10 mouse cellular contexts compared by ENCODE assay signal in genomic region chr2:65471311-65471882, GRCm38 (mm10).
DNase-seq lines count a peak whose midpoint lies in the region; ATAC-seq and TF ChIP-seq lines count a peak whose summit lies in the region.
"Had no signal": no experiment of that assay in that cellular context is flagged by ENCODE, and none has a peak within 500 bp of the region (broad histone marks: within the 10 kb centered on the region; RNA-seq: fewer than 3 reads in every experiment).

No protein-coding gene starts in this region.

- no peak overlapping the region for H3K4me3 ChIP-seq in hindbrain, embryonic 13.5 days
- H3K4me3 ChIP-seq in hindbrain, embryonic 12.5 days: no peak overlapping the region
- H3K4me3 ChIP-seq in embryonic facial prominence, embryonic 14.5 days (ENCODE audit: low read depth, low read length): peak overlapping the region; percentile 14
- H3K4me3 ChIP-seq in midbrain, embryonic 15.5 days: no peak overlapping the region
- H3K4me3 ChIP-seq in liver, postnatal 0 days (ENCODE audit: low read depth, low read length): no peak overlapping the region
- H3K4me3 ChIP-seq: liver, embryonic 15.5 days had no signal

- no peaks in the 10 kb centered on the region for H3K27me3 ChIP-seq in hindbrain, embryonic 13.5 days
- no peaks in the 10 kb centered on the region for H3K27me3 ChIP-seq in hindbrain, embryonic 12.5 days
- H3K27me3 ChIP-seq in embryonic facial prominence, embryonic 14.5 days (replicated peaks; ENCODE audit: control insufficient read depth, insufficient read depth, low read length): no peaks in the 10 kb centered on the region
- H3K27me3 ChIP-seq in midbrain, embryonic 15.5 days (replicated peaks): no peaks in the 10 kb centered on the region
- no peaks in the 10 kb centered on the region for H3K27me3 ChIP-seq in liver, postnatal 0 days (ENCODE audit: insufficient read depth, low read length)
- H3K27me3 ChIP-seq: liver, embryonic 15.5 days had no signal

- H3K9ac ChIP-seq in hindbrain, embryonic 13.5 days: no peak overlapping the region
- no peak overlapping the region for H3K9ac ChIP-seq in hindbrain, embryonic 12.5 days
- H3K9ac ChIP-seq in embryonic facial prominence, embryonic 14.5 days (ENCODE audit: low read depth, low read length): no peak overlapping the region
- no peak overlapping the region for H3K9ac ChIP-seq in midbrain, embryonic 15.5 days
- H3K9ac ChIP-seq in liver, postnatal 0 days (replicated peaks): no peak overlapping the region
- H3K9ac ChIP-seq: liver, embryonic 15.5 days had no signal

- peaks cover 55% of the 10 kb centered on the region for H3K36me3 ChIP-seq in hindbrain, embryonic 13.5 days
- H3K36me3 ChIP-seq in hindbrain, embryonic 12.5 days: peaks cover 37% of the 10 kb centered on the region
- no peaks in the 10 kb centered on the region for H3K36me3 ChIP-seq in embryonic facial prominence, embryonic 14.5 days (ENCODE audit: control insufficient read depth, insufficient read depth, low read length)
- peaks cover 20% of the 10 kb centered on the region for H3K36me3 ChIP-seq in midbrain, embryonic 15.5 days (replicated peaks)
- H3K36me3 ChIP-seq in liver, postnatal 0 days (replicated peaks; ENCODE audit: insufficient read depth, low read length): no peaks in the 10 kb centered on the region
- H3K36me3 ChIP-seq: liver, embryonic 15.5 days had no signal

- peak; percentile 68 for DNase-seq in brain, adult 2 months (ENCODE audit: low read depth, low spot score)
- DNase-seq in embryonic facial prominence, embryonic 14.5 days (ENCODE audit: low spot score): peak; percentile 74
- DNase-seq in gastrocnemius, adult 18-20 months (ENCODE audit: low spot score): no peak
- DNase-seq in liver, postnatal 0 days: no peak
- no peak for DNase-seq in left cerebral cortex, adult 11 months (ENCODE audit: low spot score)

- no peak for ATAC-seq in hindbrain, embryonic 13.5 days (ENCODE audit: low FRiP score)
- no peak for ATAC-seq in hindbrain, embryonic 12.5 days (ENCODE audit: low FRiP score)
- ATAC-seq in embryonic facial prominence, embryonic 14.5 days (ENCODE audit: low read depth): peak; percentile 92
- ATAC-seq in midbrain, embryonic 15.5 days (replicated peaks): no peak; the same call in 1 of the 2 replicates
- ATAC-seq in liver, postnatal 0 days: no peak
- ATAC-seq: forebrain, embryonic 16.5 days had no signal

- no peaks in the 10 kb centered on the region for H3K9me3 ChIP-seq in hindbrain, embryonic 13.5 days
- H3K9me3 ChIP-seq in hindbrain, embryonic 12.5 days (replicated peaks): no peaks in the 10 kb centered on the region
- no peaks in the 10 kb centered on the region for H3K9me3 ChIP-seq in embryonic facial prominence, embryonic 14.5 days (ENCODE audit: control insufficient read depth, low read length)
- H3K9me3 ChIP-seq in midbrain, embryonic 15.5 days: no peaks in the 10 kb centered on the region
- no peaks in the 10 kb centered on the region for H3K9me3 ChIP-seq in liver, postnatal 0 days (ENCODE audit: low read length)
- H3K9me3 ChIP-seq: liver, embryonic 15.5 days had no signal

- no peak for TF ChIP-seq EP300 in liver, postnatal 0 days (IDR thresholded peaks at IDR 0.05; ENCODE audit: low read depth)

- TF ChIP-seq CTCF in liver, postnatal 0 days (IDR thresholded peaks at IDR 0.05; ENCODE audit: low read depth): no peak

- no peak overlapping the region for H3K4me2 ChIP-seq in hindbrain, embryonic 13.5 days
- no peak overlapping the region; the same call in 1 of the 2 replicates for H3K4me2 ChIP-seq in hindbrain, embryonic 12.5 days (replicated peaks)
- H3K4me2 ChIP-seq in embryonic facial prominence, embryonic 14.5 days (ENCODE audit: low read depth, low read length): peak overlapping the region; percentile 36
- H3K4me2 ChIP-seq in midbrain, embryonic 15.5 days: no peak overlapping the region
- no peak overlapping the region for H3K4me2 ChIP-seq in liver, postnatal 0 days (ENCODE audit: low read depth, low read length)
- H3K4me2 ChIP-seq: liver, embryonic 15.5 days had no signal

- WGBS in hindbrain, embryonic 13.5 days: 62% methylated on average over 11 of the region's 11 CpGs
- 65% methylated on average over 11 of the region's 11 CpGs for WGBS in hindbrain, embryonic 12.5 days
- WGBS in embryonic facial prominence, embryonic 14.5 days: 25% methylated on average over 11 of the region's 11 CpGs
- WGBS in midbrain, embryonic 15.5 days: 39% methylated on average over 11 of the region's 11 CpGs
- 67% methylated on average over 11 of the region's 11 CpGs for WGBS in liver, postnatal 0 days (ENCODE audit: insufficient replicate concordance)

- no peaks in the 10 kb centered on the region for H3K4me1 ChIP-seq in hindbrain, embryonic 13.5 days (replicated peaks)
- no peaks in the 10 kb centered on the region for H3K4me1 ChIP-seq in hindbrain, embryonic 12.5 days
- no peaks in the 10 kb centered on the region for H3K4me1 ChIP-seq in embryonic facial prominence, embryonic 14.5 days (ENCODE audit: control insufficient read depth, insufficient read depth, low read length)
- H3K4me1 ChIP-seq in midbrain, embryonic 15.5 days: no peaks in the 10 kb centered on the region
- H3K4me1 ChIP-seq in liver, postnatal 0 days (ENCODE audit: insufficient read depth): no peaks in the 10 kb centered on the region
- H3K4me1 ChIP-seq: liver, embryonic 15.5 days had no signal

- H3K27ac ChIP-seq in hindbrain, embryonic 13.5 days: peak overlapping the region; percentile 41; the same call in 1 of the 2 replicates
- H3K27ac ChIP-seq in hindbrain, embryonic 12.5 days: no peak overlapping the region
- H3K27ac ChIP-seq in embryonic facial prominence, embryonic 14.5 days (replicated peaks; ENCODE audit: low read depth, low read length): no peak overlapping the region
- H3K27ac ChIP-seq in midbrain, embryonic 15.5 days: peak overlapping the region; percentile 61
- H3K27ac ChIP-seq in liver, postnatal 0 days (ENCODE audit: low read depth): no peak overlapping the region
- H3K27ac ChIP-seq: liver, embryonic 15.5 days had no signal

Comparison
In these comparisons a context has a peak if more than half of its experiments do, and no peak if none do; other contexts are left out.
1. H3K27ac ChIP-seq: peak in hindbrain, embryonic 13.5 days (single experiment) and midbrain, embryonic 15.5 days (single experiment); none in hindbrain, embryonic 12.5 days (single experiment), embryonic facial prominence, embryonic 14.5 days (single experiment) and liver, postnatal 0 days (single experiment).
2. DNase-seq: peak in brain, adult 2 months (single experiment) and embryonic facial prominence, embryonic 14.5 days (single experiment); none in gastrocnemius, adult 18-20 months (single experiment), liver, postnatal 0 days (single experiment) and left cerebral cortex, adult 11 months (single experiment).